ENCODE assay signal across 29 mouse cellular contexts in genomic region chr13:31587341-31587740, GRCm38 (mm10). TPM values are rescaled to one million over a fixed set of nuclear protein-coding genes. Genes with fewer than 3 reads are reported as not detected.
A peak's percentile ranks its signal among the peaks of the same experiment; 100 is the strongest.
DNase-seq lines count a peak whose midpoint lies in the region; ATAC-seq and TF ChIP-seq lines count a peak whose summit lies in the region.
"Had no signal": no experiment of that assay in that cellular context is flagged by ENCODE, and none has a peak within 500 bp of the region (broad histone marks: within the 10 kb centered on the region; RNA-seq: fewer than 3 reads in every experiment).

No protein-coding gene starts in this region.

- no peaks in the 10 kb centered on the region for H3K4me1 ChIP-seq in kidney, postnatal 0 days (replicated peaks; ENCODE audit: insufficient read depth, low read length)
- H3K4me1 ChIP-seq: embryonic facial prominence, embryonic 12.5 days; forebrain, embryonic 12.5 days; heart, embryonic 15.5 days; limb, embryonic 15.5 days; neural tube, embryonic 12.5 days had no signal

- no peak for ATAC-seq in kidney, postnatal 0 days (replicated peaks; ENCODE audit: low FRiP score, low read depth)
- ATAC-seq: inflammation-experienced regulatory T-cells, adult 6 months had no signal

- DNase-seq in kidney, postnatal 0 days (ENCODE audit: low spot score), result peak; percentile 21
- no peak for DNase-seq in kidney, postnatal 36 days
- DNase-seq in adipocyte (ENCODE audit: low spot score), result peak; percentile 70
- peak; percentile 27 to 31 for DNase-seq in adrenal gland, postnatal 36 days
- peak; percentile 66 for DNase-seq in lung, postnatal 14 days
- no peak for DNase-seq in heart, postnatal 4 days
- no peak for DNase-seq in cerebellum, postnatal 10 days
- DNase-seq: cerebellum, adult 11 months; cerebellum, adult 9-11 months; gastrocnemius, postnatal 36 days; heart, postnatal 36 days; kidney, adult 9 months; kidney, postnatal 4 days; layer of hippocampus, adult 9-11 months; midbrain, embryonic 14.5 days; right cerebral cortex, postnatal 14 days; thymus, adult 2 months had no signal

- no peak overlapping the region for H3K27ac ChIP-seq in kidney, postnatal 0 days
- H3K27ac ChIP-seq: embryonic facial prominence, embryonic 12.5 days; forebrain, embryonic 12.5 days; heart, embryonic 15.5 days; hindbrain, embryonic 14.5 days; left cerebral cortex, adult 2 months; limb, embryonic 15.5 days; neural tube, embryonic 12.5 days; stomach, postnatal 0 days had no signal

- no peaks in the 10 kb centered on the region for H3K9me3 ChIP-seq in kidney, postnatal 0 days (replicated peaks; ENCODE audit: low read length)
- H3K9me3 ChIP-seq: embryonic facial prominence, embryonic 12.5 days; forebrain, embryonic 12.5 days; heart, embryonic 15.5 days; limb, embryonic 15.5 days; neural tube, embryonic 12.5 days had no signal

- no peak overlapping the region for H3K9ac ChIP-seq in kidney, postnatal 0 days (ENCODE audit: low read depth, low read length)
- H3K9ac ChIP-seq: embryonic facial prominence, embryonic 12.5 days; forebrain, embryonic 12.5 days; heart, embryonic 15.5 days; hindbrain, embryonic 14.5 days; limb, embryonic 15.5 days; neural tube, embryonic 12.5 days had no signal

- H3K4me2 ChIP-seq in kidney, postnatal 0 days (ENCODE audit: low read length), result no peak overlapping the region
- H3K4me2 ChIP-seq: embryonic facial prominence, embryonic 12.5 days; forebrain, embryonic 12.5 days; heart, embryonic 15.5 days; hindbrain, embryonic 14.5 days; limb, embryonic 15.5 days; neural tube, embryonic 12.5 days had no signal

- H3K36me3 ChIP-seq in kidney, postnatal 0 days (ENCODE audit: insufficient read depth, low read length), result no peaks in the 10 kb centered on the region
- H3K36me3 ChIP-seq: embryonic facial prominence, embryonic 12.5 days; forebrain, embryonic 12.5 days; heart, embryonic 15.5 days; limb, embryonic 15.5 days; neural tube, embryonic 12.5 days had no signal

- no peaks in the 10 kb centered on the region for H3K27me3 ChIP-seq in kidney, postnatal 0 days (ENCODE audit: insufficient read depth, low read length)
- H3K27me3 ChIP-seq: embryonic facial prominence, embryonic 12.5 days; forebrain, embryonic 12.5 days; limb, embryonic 15.5 days; neural tube, embryonic 12.5 days had no signal

- TF ChIP-seq CTCF in kidney, postnatal 0 days (IDR thresholded peaks at IDR 0.05; ENCODE audit: low read depth), result no peak

- no peak overlapping the region for H3K4me3 ChIP-seq in kidney, postnatal 0 days (replicated peaks; ENCODE audit: low read depth, low read length)
- H3K4me3 ChIP-seq: embryonic facial prominence, embryonic 12.5 days; forebrain, embryonic 12.5 days; heart, embryonic 15.5 days; left cerebral cortex, adult 2 months; limb, embryonic 15.5 days; neural tube, embryonic 12.5 days had no signal

- 58% methylated on average over 5 of the region's 5 CpGs for WGBS in kidney, postnatal 0 days

RNA-seq across cellular contexts. Expression of gene A530084C06Rik, which starts 28.2 kb away (rescaled TPM):
- polyA plus RNA-seq in kidney, postnatal 0 days (2015; fragmentation: Nextera tagmentation; extraction: Ambion mirVana), result not detected in 2 replicates
- total RNA-seq in adrenal gland, postnatal 36 days (2021), result not detected
- not detected for total RNA-seq in heart, postnatal 4 days (2021)
- total RNA-seq: gastrocnemius, postnatal 36 days; megakaryocyte-erythroid progenitor cell, adult 5-6 weeks; MEL had no signal
- polyA plus RNA-seq: C2C12; embryonic facial prominence, embryonic 12.5 days; forebrain, embryonic 12.5 days; heart, embryonic 15.5 days; hindbrain, embryonic 14.5 days; inflammation-experienced regulatory T-cells, adult 6 months; limb, embryonic 15.5 days; midbrain, embryonic 14.5 days; neural tube, embryonic 12.5 days; stomach, postnatal 0 days had no signal

RNA-seq across cellular contexts. Expression of gene Foxq1, which starts 31.4 kb away (rescaled TPM):
- polyA plus RNA-seq in kidney, postnatal 0 days (2015; fragmentation: Nextera tagmentation; extraction: Ambion mirVana), result 7.3 and 11.2 TPM in 2 replicates
- total RNA-seq in adrenal gland, postnatal 36 days (2021), result under 1 TPM; 0.10 to 0.26 TPM
- under 1 TPM in 1 of 2 experiments, not detected in 1; 0.07 TPM for total RNA-seq in heart, postnatal 4 days (2021)
- total RNA-seq: gastrocnemius, postnatal 36 days; megakaryocyte-erythroid progenitor cell, adult 5-6 weeks; MEL had no signal
- polyA plus RNA-seq: inflammation-experienced regulatory T-cells, adult 6 months had no signal

RNA-seq across cellular contexts. Expression of gene Foxf2, which starts 38.3 kb away (rescaled TPM):
- not detected in 2 replicates for polyA plus RNA-seq in kidney, postnatal 0 days (2015; fragmentation: Nextera tagmentation; extraction: Ambion mirVana)
- not detected for total RNA-seq in adrenal gland, postnatal 36 days (2021)
- total RNA-seq in heart, postnatal 4 days (2021), result not detected
- total RNA-seq: gastrocnemius, postnatal 36 days; megakaryocyte-erythroid progenitor cell, adult 5-6 weeks; MEL had no signal
- polyA plus RNA-seq: inflammation-experienced regulatory T-cells, adult 6 months had no signal

Comparison
In these comparisons a context has a peak if more than half of its experiments do, and no peak if none do; other contexts are left out.
1. DNase-seq: peak in kidney, postnatal 0 days (single experiment), adipocyte (single experiment), adrenal gland, postnatal 36 days (2 of 2) and lung, postnatal 14 days (single experiment); none in kidney, postnatal 36 days (0 of 2), heart, postnatal 4 days (single experiment) and cerebellum, postnatal 10 days (0 of 2).